Mouse (Mus musculus) limb, embryonic 13.5 days (tissue): ENCODE results near the gene Pnpla2. TPM values are rescaled to one million over a fixed set of nuclear protein-coding genes. Genes with fewer than 3 reads are reported as not detected.

ENCODE experiments used
- ATAC-seq: fragments of 200-750 bp; cut with Nextera tagmentation; 2 replicates; pipeline ENCODE4 v1.8.0; 2017; ENCODE audit warnings: low read depth, moderate number of reproducible peaks, moderate TSS enrichment; ENCODE audit not compliant: low FRiP score
- H3K27ac ChIP-seq: fragments of 300-500 bp; sonication (generic); 2 replicates; pipeline ENCODE4 v1.5.1; 2015; ENCODE audit warnings: inconsistent platforms, mild to moderate bottlenecking, moderate library complexity
- H3K27me3 ChIP-seq: fragments of 300-500 bp; sonication (generic); 2 replicates; pipeline ENCODE4 v1.6.1; 2015; ENCODE audit warnings: mild to moderate bottlenecking, inconsistent platforms
- H3K36me3 ChIP-seq: fragments of 300-500 bp; sonication (generic); 2 replicates; pipeline ENCODE4 v1.6.1; 2015; ENCODE audit warnings: inconsistent platforms, mild to moderate bottlenecking, moderate library complexity
- H3K4me1 ChIP-seq: fragments of 300-500 bp; sonication (generic); 2 replicates; pipeline ENCODE4 v1.6.1; 2015; ENCODE audit warnings: inconsistent platforms
- H3K4me2 ChIP-seq: fragments of 300-500 bp; sonication (generic); replicated peaks from 2 replicates; pipeline ENCODE4 v1.6.1; 2015; ENCODE audit warnings: inconsistent platforms, mild to moderate bottlenecking, moderate library complexity
- H3K4me3 ChIP-seq: fragments of 300-500 bp; sonication (generic); 2 replicates; pipeline ENCODE4 v1.5.1; 2015; ENCODE audit warnings: moderate library complexity, mild to moderate bottlenecking, inconsistent platforms
- H3K9ac ChIP-seq: fragments of 300-500 bp; sonication (generic); 2 replicates; pipeline ENCODE4 v1.6.1; 2015; ENCODE audit warnings: mild to moderate bottlenecking, inconsistent platforms
- H3K9me3 ChIP-seq: fragments of 300-500 bp; sonication (generic); 2 replicates; pipeline ENCODE4 v1.6.1; 2016; ENCODE audit warnings: inconsistent platforms
- WGBS: fragments of 180-500 bp; shearing (Covaris S2); methylation state at CpG from one replicate; pipeline ENCODE4 v1.1.7; 2015; 5-methylcytosine and 5-hydroxymethylcytosine counted together
- polyA plus RNA-seq: library from polyadenylated mRNA; unstranded; fragments of >200 nt; fragmentation: Nextera tagmentation; extraction: Ambion mirVana; gene quantifications from 2 replicates; pipeline ENCODE4 v1.2.1, GENCODE M21; 2015

The Pnpla2 gene
- polyA plus RNA-seq, 1 experiment from 2014 or later: 14.7 TPM

- no peak overlapping the region for H3K9ac ChIP-seq
- H3K27me3 ChIP-seq: peaks cover 50% of the 10 kb centered on the region
These were observed 3.1 kb downstream of the Pnpla2 start for GRCm38 (mm10) chr7:141457986-141458660.

GRCm38 (mm10) chr7:141458661-141459060 lies 3.7 kb downstream of the Pnpla2 start:
- H3K4me2 ChIP-seq: no peak overlapping the region
- H3K9me3 ChIP-seq: no peaks in the 10 kb centered on the region
- no peak overlapping the region for H3K27ac ChIP-seq
- ATAC-seq: no peak
- peaks cover 22% of the 10 kb centered on the region for H3K4me1 ChIP-seq
- peaks cover 55% of the 10 kb centered on the region for H3K27me3 ChIP-seq
- WGBS: 88% methylated on average over 11 of the region's 11 CpGs
- no peak overlapping the region for H3K4me3 ChIP-seq
- H3K36me3 ChIP-seq: peaks cover 4% of the 10 kb centered on the region; the same call in 1 of the 2 replicates
- H3K9ac ChIP-seq: no peak overlapping the region

More at GRCm38 (mm10) chr7:141457986-141458660, 3.1 kb downstream of the Pnpla2 start:
- no peak for ATAC-seq
- Histone ChIP-seq H3K36me3 (peaks cover 4% of the 10 kb centered on the region; the same call in 1 of the 2 replicates), H3K27ac (no peak overlapping the region), H3K4me1 (peaks cover 22% of the 10 kb centered on the region), H3K4me3 (no peak overlapping the region), H3K4me2 (no peak overlapping the region), H3K9me3 (no peaks in the 10 kb centered on the region)
- 74% methylated on average over 15 of the region's 15 CpGs for WGBS

DNA sequence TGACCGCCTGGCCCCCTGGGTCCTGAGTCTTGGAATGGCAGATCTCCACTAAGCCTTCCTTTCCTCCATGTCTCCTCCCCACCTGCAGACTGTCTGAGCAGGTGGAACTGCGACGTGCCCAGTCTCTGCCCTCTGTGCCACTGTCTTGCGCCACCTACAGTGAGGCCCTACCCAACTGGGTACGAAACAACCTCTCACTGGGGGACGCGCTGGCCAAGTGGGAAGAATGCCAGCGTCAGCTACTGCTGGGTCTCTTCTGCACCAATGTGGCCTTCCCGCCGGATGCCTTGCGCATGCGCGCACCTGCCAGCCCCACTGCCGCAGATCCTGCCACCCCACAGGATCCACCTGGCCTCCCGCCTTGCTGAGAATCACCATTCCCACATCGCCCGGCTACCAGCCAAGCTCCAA lies 4.3 kb downstream of the Pnpla2 start:
- Histone ChIP-seq H3K9me3 (no peaks in the 10 kb centered on the region), H3K27me3 (peaks cover 62% of the 10 kb centered on the region), H3K4me3 (no peak overlapping the region), H3K36me3 (peaks cover 4% of the 10 kb centered on the region; the same call in 1 of the 2 replicates), H3K27ac (no peak overlapping the region), H3K9ac (no peak overlapping the region), H3K4me1 (peaks cover 28% of the 10 kb centered on the region), H3K4me2 (no peak overlapping the region)
- 87% methylated on average over 17 of the region's 17 CpGs for WGBS
- no peak for ATAC-seq

GRCm38 (mm10) chr7:141460001-141460390 lies 5.0 kb downstream of the Pnpla2 start:
- peaks cover 35% of the 10 kb centered on the region for H3K4me1 ChIP-seq
- 67% methylated on average over 5 of the region's 5 CpGs for WGBS
- H3K9me3 ChIP-seq: no peaks in the 10 kb centered on the region
- H3K36me3 ChIP-seq: peaks cover 4% of the 10 kb centered on the region; the same call in 1 of the 2 replicates
- peaks cover 69% of the 10 kb centered on the region for H3K27me3 ChIP-seq
- ATAC-seq: no peak
- no peak overlapping the region for H3K4me2 ChIP-seq
- no peak overlapping the region for H3K9ac ChIP-seq
- H3K4me3 ChIP-seq: no peak overlapping the region
- H3K27ac ChIP-seq: no peak overlapping the region

DNA sequence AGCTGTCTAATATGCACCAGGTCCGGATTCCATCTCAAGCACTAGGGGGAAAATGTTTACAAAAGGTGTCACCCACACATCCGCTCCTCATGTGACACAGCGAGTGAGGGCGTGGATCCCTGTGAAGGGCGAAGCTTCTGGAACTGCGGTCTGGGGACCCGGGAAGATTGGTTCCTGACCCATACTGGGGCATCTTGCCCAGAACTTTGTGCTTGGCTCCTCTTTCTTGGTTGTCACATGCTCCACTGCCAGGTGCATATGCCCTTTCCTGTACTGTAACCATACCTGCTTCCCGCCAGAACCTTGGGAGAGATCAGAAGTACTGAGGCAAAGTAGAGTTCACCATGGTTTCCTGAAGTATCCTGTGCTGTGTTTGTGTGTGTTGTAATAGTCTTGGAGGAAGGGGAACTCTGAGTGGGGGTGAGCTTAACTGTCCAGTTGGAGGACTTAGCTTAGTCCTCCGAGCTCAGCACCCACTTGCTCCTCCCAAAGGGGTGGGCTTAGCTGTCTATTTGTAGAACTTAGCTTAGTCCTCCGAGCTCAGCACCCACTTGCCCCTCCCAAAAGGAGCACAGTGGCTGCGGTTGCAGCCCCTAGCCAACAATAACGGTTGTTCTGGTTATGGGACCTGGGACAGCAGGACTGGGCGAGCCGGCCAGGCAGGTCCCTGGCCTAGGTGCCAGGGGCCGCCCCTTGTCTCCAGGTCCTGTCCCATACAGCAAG lies 5.6 kb downstream of the Pnpla2 start, which contains the start of gene Cracr2b:
Cracr2b (plus strand) TSS at position 704 of the 723 bp plus-strand sequence.
- no peak within 1 kb of the TSS for H3K27ac ChIP-seq
- peaks cover 4% of the 10 kb centered on the region; the same call in 1 of the 2 replicates for H3K36me3 ChIP-seq
- H3K9ac ChIP-seq: peak within 1 kb of the TSS; percentile 63
- ATAC-seq: no peak
- H3K4me1 ChIP-seq: peaks cover 39% of the 10 kb centered on the region
- peak within 1 kb of the TSS; percentile 71 for H3K4me2 ChIP-seq
- peaks cover 74% of the 10 kb centered on the region for H3K27me3 ChIP-seq
- H3K9me3 ChIP-seq: no peaks in the 10 kb centered on the region
- H3K4me3 ChIP-seq: peak within 1 kb of the TSS; percentile 43
- WGBS: 69% methylated on average over 15 of the region's 15 CpGs

DNA sequence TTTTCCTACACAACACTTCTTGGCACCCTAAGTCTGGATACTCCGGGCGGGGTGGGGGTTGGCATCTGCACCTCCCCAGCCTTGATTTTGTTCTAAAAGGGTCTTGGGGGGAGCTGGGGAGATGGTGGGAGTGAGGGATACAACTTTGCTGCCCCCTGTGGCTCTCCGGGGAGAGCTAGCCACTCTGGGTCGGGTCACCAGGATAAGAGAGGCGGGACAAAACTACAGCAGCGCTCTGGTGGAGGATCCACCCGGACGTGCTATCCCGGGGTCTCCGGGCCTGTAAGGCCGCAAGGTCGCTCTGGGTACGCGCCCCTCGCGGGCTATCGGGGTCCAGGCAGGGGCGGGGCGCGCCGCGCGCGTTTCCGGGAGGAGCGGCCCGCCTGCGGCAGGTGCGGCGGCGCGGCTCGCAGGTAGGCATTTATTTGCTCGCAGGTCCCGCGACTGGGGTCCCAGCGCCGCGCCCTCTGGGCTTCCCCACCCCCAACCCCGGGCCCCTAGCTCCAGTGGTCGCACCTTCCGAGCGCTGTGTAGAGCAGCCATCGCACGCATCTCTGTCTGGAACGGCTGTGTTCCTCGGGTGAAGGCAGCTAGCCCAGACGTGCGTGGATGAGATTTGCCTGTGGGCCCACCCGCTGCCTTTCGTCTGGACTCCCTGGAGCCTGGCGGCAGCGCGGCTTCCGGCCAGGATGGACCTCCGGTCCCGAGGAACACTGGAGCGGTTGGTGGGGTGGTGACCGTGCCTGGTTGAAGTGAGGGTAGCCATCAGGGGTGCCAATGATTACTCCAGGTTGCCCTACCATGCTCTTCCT lies 6.7 kb downstream of the Pnpla2 start:
- H3K4me3 ChIP-seq: peak overlapping the region; percentile 43
- no peaks in the 10 kb centered on the region for H3K9me3 ChIP-seq
- peaks cover 79% of the 10 kb centered on the region for H3K27me3 ChIP-seq
- peak overlapping the region; percentile 71 for H3K4me2 ChIP-seq
- no peak overlapping the region for H3K27ac ChIP-seq
- H3K4me1 ChIP-seq: peaks cover 40% of the 10 kb centered on the region
- WGBS: 2% methylated on average over 59 of the region's 59 CpGs
- no peak for ATAC-seq
- peak overlapping the region; percentile 63 for H3K9ac ChIP-seq
- H3K36me3 ChIP-seq: peaks cover 4% of the 10 kb centered on the region; the same call in 1 of the 2 replicates

DNA sequence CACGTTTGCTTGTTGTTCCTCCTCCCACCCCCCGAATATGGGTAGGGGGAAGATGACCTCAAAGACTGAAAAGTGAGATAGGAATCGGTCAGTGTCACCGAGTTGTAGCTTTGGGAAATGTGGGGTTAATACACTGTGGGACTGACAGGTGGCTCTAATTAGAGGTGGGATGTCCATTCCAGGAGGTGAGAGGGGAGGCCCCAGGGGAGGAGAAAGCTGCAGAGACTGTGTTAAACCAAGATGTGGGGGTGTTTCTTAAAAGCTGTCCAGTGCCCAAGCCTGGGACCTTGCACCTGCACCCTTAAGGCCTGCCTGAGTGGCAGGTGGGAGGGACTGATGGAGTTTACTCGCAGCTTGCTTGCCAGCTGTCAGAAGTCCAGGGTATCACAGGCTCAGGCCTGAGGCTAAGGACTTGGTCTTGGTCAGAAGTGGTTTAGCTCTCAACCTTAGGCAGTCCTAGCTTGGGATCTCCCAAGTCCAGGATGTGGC lies 7.4 kb downstream of the Pnpla2 start:
- WGBS: 9% methylated on average over 5 of the region's 5 CpGs
- ATAC-seq: no peak
- Histone ChIP-seq H3K27me3 (peaks cover 79% of the 10 kb centered on the region), H3K27ac (no peak overlapping the region), H3K4me2 (peak overlapping the region; percentile 71), H3K36me3 (peaks cover 4% of the 10 kb centered on the region; the same call in 1 of the 2 replicates), H3K4me1 (peaks cover 45% of the 10 kb centered on the region), H3K9ac (peak overlapping the region; percentile 63), H3K9me3 (no peaks in the 10 kb centered on the region), H3K4me3 (peak overlapping the region; percentile 43)

DNA sequence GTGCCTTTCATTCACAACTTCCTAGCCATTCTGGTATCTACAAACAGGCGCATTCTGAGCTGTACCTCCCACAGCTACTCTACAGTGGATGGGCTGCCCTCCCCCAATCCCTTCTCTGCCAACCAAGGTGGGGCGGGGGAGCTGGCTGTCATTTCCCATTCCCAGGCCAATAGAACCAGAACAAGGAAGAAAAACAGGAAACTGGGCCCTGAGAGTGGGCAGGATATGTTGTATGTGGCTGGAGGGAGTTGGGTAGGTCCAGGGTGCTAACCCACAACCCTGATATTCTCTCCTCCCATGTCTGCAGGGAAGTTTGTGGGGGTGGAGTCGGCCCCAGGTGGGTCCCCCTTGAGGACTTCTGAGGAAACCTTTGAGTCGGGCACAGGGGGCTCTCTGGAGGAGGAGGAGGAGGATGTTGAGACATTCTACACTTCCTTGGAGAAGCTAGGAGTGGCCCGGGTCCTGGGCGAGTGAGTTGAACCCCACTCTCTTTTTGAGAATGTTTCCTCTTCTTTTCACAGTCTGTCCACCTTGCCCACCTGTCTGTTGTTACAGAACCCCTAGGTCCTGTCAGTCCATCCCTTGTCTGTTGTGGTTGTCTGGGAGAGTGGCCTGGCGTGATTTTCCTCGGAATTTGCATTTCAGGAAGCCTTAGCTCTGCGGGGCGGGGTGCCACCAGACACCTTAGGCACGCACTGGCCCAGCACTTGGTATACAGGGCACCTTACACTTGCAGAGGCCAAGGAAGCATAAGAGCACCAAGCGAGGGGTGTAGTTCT lies 9.0 kb downstream of the Pnpla2 start:
- Histone ChIP-seq H3K4me1 (peaks cover 59% of the 10 kb centered on the region), H3K9ac (no peak overlapping the region), H3K4me2 (peak overlapping the region; percentile 60), H3K4me3 (peak overlapping the region; percentile 33), H3K36me3 (peaks cover under 1% of the 10 kb centered on the region; the same call in 1 of the 2 replicates), H3K27me3 (peaks cover 74% of the 10 kb centered on the region), H3K9me3 (no peaks in the 10 kb centered on the region), H3K27ac (no peak overlapping the region)
- no peak for ATAC-seq
- WGBS: 28% methylated on average over 12 of the region's 12 CpGs

DNA sequence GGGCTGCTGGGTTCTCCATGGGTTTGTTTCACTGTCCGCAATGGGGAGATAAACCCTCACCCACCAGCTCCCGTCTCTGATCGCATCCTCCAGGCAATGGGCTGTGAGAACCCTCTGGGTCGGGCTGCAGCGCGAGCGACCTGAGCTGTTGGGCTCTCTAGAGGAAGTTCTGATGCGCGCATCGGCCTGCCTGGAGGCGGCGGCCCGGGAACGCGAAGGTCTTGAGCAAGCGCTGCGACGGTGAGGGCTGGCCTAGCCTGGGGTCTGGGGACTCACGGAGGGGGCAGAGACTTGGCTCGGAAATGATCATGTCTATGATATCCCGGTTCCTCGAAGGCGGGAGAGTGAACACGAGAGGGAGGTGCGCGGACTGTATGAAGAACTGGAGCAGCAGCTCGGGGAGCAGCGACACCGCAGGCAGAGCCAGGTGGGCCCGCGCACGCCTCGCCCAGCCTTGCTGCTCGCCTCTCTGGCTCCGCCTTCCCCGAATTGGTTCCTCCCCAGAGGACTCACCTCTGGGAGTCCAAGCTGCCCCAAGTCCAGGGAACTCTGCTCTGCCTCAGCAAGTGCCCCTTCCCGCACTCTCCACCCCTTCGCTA lies 9.7 kb downstream of the Pnpla2 start:
- Histone ChIP-seq H3K27ac (no peak overlapping the region), H3K9ac (peak overlapping the region; percentile 61)
- 3% methylated on average over 38 of the region's 38 CpGs for WGBS

DNA sequence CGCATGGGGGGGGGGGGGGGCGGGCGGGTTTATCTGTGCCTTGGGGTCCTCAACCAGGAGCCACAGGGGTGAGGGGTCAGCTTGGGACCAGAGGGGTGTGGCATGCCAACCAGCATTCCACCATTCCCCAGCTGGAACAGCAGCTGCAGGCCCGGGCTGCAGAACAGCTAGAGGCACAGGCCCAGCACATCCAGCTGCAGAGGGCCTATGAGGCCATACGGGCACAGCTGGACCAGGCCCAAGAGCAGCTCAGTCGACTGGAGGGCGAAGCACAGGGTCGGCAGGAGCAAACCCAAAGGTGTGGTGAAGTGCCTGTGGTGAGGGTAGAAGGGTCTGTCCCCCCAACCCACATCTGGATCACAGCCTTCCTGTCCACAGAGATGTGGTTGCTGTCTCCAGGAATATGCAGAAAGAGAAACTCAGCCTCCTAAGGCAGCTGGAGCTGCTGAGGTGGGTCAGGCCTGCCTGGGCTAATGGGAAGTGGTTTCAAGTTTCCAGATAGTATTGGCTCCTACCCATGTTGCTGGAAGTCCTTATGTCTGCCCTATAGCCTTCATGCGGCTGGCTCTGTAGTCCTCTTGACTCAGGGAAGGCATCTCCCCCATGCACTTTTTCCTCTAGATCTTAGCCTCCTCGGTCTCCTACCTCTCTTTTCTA lies 10.5 kb downstream of the Pnpla2 start:
- peak overlapping the region; percentile 61; the same call in 1 of the 2 replicates for H3K9ac ChIP-seq
- H3K4me2 ChIP-seq: peak overlapping the region; percentile 60
- H3K27me3 ChIP-seq: peaks cover 59% of the 10 kb centered on the region
- no peaks in the 10 kb centered on the region for H3K9me3 ChIP-seq
- 17% methylated on average over 10 of the region's 10 CpGs for WGBS
- H3K36me3 ChIP-seq: peaks cover 15% of the 10 kb centered on the region
- H3K27ac ChIP-seq: peak overlapping the region; percentile 39; the same call in 1 of the 2 replicates
- no peak for ATAC-seq
- H3K4me3 ChIP-seq: peak overlapping the region; percentile 33; the same call in 1 of the 2 replicates
- H3K4me1 ChIP-seq: peaks cover 66% of the 10 kb centered on the region

More for the DNA sequence above, 9.7 kb downstream of the Pnpla2 start:
- ATAC-seq: no peak
- Histone ChIP-seq H3K4me3 (peak overlapping the region; percentile 33), H3K9me3 (no peaks in the 10 kb centered on the region), H3K4me1 (peaks cover 65% of the 10 kb centered on the region), H3K4me2 (peak overlapping the region; percentile 60), H3K36me3 (peaks cover 7% of the 10 kb centered on the region), H3K27me3 (peaks cover 67% of the 10 kb centered on the region)
